Mouse (Mus musculus) cerebral cortex, adult 2 months (tissue): ENCODE data around the gene Pf4.

Source experiments
- WGBS: fragments of 180-500 bp; shearing (Covaris S2); methylation state at CpG from one replicate; pipeline ENCODE4 v1.1.7; 2018; 5-methylcytosine and 5-hydroxymethylcytosine counted together

Pf4 gene

DNA sequence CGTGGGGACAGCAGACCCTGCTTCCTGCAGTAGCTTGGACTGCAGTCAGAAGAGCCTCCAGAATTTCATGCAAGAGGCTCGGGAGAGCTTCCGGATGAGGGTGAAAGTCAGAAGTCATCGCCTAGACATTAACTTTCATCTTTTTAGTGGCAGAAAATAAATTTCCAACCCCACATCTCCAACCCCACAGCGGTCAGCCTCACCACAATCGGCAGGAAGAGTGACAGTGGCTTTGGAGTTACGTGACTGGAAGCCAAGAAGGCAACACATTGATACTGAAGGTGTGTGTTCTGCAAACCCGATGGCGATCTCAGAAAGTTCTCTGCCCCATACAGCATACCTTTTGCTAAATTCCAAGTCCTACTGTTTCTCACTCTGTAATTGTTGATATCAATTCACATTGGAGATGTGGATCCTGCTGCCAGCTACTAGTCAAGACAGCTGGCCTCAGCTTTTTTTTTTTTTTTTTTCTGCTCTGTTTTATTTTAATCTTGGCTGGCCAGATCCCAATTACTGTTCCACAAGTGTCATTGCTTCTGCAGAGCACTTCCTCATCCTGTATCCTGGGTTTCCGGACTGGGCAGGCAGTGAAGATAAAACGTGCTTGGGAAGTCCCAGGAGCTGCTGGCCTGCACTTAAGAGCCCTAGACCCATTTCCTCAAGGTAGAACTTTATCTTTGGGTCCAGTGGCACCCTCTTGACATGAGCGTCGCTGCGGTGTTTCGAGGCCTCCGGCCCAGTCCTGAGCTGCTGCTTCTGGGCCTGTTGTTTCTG lies at the start of gene Pf4:
TSS of gene Pf4 (plus strand) at position 556 of the 774 bp plus-strand sequence.
- 75% methylated on average over 16 of the region's 16 CpGs for WGBS

DNA sequence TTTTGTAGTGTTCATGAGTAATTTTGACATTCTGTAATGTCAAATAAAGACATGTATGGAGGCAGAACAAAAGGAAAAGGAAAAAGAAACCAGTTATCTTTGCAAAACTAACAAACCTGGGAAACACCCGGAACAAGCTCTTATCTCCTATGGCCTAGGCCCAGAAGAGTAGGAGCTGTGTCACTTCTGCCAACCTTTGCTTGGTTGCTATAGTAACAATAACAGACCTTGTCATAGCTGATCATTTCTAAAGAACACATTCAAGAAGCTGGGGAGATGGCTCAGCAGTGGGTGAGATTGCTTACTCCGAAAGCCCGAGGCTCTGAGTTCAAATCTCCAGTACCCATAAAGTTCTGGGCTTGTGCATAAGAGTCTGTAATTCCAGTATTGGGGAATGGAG lies 49.6 kb upstream of the Pf4 start:
- WGBS: 91% methylated on average over 3 of the region's 3 CpGs

DNA sequence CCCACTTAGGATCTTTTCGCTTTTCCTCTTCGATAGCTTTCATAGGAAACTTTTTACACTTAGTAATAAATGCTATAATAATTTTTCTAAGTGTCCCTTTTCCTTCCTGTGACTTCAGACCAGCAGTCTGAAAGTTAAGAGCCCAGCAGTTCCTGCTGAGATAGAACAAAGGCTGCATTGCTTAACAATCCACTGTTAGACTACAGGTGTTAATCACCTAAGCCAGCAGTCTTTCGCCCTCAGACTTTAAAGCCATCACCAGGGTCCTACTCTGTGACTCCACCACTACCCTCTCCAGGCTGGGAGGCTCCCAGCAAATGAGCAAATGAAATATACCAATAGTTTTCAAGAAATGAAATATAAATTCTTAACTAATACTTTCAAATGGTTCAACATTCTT lies 44.0 kb upstream of the Pf4 start:
- WGBS: 83% methylated on average over 3 of the region's 3 CpGs

DNA sequence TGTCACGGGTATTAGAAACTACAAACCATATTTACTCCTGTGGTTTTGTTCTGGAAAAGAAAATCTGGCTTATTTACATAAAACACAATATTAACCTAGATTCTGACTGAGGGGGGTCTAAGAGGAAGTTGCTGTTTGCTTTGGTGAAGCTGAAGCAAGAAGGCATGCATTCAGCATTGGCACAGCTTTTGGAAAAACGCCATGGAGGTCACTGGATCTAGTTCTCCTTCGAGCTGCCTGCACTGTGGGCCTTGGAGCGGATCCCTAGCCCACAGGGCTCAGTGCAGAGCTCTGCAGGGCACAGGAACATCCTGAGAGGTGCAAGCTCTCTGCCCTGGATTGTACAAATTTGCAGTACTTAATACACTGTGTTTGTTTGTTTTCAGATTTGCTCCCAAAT lies 40.8 kb upstream of the Pf4 start:
- WGBS: 59% methylated on average over 4 of the region's 4 CpGs

DNA sequence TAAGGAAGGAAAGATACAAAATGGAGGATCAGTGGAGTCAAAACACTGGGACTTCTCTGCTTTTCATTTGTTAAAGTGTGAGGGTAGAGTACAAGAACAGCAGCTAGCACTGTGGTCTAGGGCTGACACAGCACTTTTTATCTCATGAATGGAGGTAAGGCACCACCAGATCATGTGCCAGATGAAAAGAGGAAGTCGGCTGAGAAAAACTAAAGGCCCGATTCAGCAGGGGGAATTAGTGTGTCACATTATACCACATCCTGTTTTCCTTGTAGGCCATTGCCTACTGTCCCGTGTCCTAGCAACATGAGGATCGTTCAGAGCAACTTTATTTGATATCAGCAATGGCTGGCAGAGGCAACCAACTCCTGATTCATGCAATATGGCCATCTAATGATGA lies 30.2 kb upstream of the Pf4 start:
- WGBS: 60% methylated on average over 4 of the region's 4 CpGs

DNA sequence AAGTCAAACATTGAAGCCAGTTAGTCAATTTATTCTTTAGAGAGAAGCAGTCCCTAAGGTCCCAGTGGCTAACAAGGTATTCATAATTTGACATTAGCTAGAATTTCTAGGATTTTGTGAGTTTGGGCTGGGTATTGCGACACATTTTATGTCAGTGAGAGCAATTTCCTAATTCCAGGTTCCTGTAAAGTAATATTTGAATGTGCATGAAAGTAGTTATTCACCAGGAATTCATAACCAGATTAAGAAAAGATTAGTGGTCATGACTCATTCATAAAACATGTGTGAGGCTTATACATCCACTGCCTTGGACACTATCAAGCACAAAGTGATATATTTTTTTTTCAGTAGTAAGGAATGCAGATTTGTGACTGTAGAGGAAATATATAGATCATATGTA lies 18.3 kb upstream of the Pf4 start:
- 96% methylated on average over 1 of the region's 1 CpGs for WGBS

DNA sequence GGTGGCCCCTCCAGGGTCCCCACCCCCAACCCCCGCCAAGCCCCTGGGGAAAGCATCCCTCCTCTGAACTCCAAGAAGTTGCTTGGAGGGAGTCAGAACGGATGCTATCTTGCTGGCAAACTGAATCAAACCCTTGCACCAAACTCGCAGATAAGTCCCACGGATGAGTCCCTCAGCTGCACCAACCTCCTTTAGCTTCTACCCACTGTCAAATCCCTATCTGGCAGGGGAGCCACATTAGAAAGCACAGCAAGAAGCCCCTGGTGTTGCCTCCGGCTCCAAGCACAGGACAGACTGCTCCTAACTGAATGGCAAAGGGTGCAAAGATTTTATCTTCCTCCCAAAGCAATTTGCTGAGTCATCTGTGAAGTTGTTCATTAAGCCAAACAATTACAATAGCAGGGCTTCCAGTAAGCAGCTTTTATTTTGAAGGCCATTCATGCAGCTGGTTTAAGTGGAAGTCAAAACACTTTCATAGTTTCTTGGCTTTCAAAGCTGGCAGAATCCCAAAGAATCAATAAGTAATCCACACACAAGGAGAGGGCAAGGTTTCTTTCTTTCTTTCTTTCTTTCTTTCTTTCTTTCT lies 14.1 kb upstream of the Pf4 start:
- 60% methylated on average over 5 of the region's 5 CpGs for WGBS

DNA sequence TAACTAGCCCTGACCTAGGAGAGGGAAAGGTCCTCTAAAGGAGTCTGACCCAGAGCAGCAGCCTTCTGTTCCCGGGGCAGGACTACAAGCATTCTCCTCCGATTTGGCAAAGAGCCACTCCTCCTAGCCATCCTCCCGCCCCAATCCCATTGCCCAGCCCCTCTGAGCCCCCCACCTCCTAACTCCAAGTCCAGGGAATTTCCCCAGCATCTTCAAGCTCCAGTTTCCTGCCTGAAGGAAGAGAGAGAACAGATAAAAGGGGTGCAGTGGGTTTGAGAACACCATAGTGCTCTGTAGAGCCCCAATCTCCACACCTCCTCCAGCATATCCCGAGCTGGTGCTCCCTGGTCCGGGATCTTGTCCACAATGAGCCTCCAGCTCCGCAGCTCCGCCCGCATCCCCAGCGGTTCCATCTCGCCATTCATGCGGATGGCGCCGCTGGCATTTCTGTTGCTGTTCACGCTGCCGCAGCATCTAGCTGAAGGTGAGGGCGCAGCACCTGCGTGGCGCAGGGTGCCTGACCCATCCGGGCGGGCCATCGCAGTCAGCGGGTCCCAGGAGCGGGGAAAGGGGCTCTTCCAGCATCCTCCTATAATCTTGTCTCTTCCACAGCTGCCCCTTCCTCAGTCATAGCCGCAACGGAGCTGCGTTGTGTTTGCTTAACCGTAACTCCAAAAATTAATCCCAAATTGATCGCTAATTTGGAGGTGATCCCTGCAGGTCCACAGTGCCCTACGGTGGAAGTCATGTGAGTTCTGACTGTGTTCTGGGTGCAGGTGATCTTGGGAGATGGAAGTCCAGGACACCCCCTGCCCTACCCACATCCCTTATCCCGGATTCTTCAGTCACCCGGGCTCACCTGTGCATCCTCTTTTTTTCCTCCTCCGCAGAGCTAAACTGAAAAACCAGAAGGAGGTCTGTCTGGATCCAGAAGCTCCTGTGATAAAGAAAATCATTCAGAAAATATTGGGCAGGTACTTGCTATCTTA lies 12.9 kb upstream of the Pf4 start, which contains the start of gene Cxcl5:
TSS of gene Cxcl5 (plus strand) at position 284 of the 989 bp plus-strand sequence.
- WGBS: 2% methylated on average over 32 of the region's 32 CpGs

DNA sequence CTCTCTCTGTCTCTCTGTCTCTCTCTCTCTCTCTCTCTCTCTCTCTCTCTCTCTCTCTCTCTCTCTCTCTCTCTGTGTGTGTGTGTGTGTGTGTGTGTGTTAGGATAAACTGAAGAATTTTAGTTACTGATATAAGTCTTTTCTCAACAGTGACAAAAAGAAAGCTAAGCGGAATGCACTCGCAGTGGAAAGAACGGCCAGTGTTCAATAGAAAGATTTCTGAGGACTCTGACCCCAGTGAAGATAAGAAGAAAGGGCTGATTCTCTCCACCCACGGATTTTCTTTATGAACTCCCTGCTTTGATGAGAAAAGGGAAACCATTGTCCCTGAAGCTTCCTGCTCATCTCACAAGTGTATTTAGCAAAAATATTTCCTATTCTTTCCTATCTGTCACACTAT lies 11.9 kb upstream of the Pf4 start:
- 44% methylated on average over 4 of the region's 4 CpGs for WGBS

DNA sequence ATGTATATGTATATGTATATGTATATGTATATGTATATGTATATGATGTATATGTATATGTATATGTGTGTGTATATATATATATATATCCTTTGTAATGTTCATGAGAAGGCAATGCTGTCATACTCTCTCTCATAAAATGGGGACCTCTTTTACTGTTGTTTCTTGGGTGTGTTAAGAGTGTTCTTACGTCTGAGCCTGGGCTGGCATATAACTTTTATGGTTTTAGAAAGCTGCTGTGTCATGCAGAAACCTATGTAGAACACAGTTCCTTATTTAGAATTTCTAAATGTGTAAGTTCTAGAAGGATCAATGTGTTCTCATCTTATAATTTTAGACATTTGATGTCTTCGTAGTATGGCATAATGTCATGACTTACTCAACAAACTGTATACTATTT lies 11.4 kb upstream of the Pf4 start:
- 75% methylated on average over 2 of the region's 2 CpGs for WGBS

DNA sequence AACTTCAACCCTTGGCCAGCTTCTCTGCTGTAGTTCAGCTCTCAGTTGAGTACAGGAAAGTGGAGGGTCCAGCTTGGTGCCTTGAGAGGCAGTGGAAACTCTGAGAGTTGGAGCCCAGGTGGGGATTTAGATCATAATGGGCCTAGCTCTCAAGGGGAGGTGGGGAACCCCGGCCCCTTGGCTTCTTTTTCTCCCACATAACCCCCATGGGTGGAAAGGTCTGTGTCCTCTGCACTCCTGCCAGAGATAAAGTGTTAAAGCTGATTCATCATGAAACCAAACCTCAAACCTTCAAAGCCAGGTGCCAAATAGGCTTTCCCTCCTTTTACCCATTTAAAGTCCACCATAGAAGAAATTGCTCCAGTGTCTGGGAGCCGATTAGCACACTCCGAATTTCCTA lies 10.4 kb upstream of the Pf4 start:
- 87% methylated on average over 3 of the region's 3 CpGs for WGBS

DNA sequence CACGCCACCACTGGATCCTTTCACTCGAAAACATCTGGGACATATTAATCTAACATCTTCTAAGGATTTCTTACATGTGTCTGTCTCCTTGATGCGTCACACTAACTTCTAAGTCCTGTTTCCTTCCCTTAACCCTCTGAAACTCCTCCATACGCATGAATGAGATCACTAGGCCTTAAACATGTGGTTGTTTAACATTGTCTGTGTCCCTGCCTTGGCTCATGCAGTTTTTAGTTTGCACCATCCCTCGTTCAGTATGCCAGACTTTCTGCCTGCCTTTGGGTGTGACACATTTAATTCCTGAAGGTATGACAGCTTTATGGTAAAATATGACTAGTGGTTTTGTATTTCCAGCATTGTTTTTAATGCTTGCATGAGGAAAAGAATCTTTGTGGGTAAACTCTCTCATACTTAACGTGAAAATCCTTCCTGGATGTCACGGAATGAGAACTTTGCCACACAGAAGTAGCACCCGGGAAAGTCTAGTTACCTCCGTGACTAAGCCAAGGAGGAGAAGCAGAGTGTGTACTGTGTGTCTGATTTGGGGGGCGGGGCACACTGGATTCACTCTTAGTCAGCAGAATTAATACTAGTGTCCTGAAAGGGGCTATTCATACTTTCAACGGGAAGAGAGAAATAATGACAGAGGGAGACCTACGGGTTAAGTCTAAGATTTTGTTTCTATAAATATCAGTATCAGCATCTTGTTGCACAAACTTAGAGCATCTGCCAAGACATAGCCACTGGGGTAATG lies 8.1 kb upstream of the Pf4 start:
- 85% methylated on average over 12 of the region's 12 CpGs for WGBS

DNA sequence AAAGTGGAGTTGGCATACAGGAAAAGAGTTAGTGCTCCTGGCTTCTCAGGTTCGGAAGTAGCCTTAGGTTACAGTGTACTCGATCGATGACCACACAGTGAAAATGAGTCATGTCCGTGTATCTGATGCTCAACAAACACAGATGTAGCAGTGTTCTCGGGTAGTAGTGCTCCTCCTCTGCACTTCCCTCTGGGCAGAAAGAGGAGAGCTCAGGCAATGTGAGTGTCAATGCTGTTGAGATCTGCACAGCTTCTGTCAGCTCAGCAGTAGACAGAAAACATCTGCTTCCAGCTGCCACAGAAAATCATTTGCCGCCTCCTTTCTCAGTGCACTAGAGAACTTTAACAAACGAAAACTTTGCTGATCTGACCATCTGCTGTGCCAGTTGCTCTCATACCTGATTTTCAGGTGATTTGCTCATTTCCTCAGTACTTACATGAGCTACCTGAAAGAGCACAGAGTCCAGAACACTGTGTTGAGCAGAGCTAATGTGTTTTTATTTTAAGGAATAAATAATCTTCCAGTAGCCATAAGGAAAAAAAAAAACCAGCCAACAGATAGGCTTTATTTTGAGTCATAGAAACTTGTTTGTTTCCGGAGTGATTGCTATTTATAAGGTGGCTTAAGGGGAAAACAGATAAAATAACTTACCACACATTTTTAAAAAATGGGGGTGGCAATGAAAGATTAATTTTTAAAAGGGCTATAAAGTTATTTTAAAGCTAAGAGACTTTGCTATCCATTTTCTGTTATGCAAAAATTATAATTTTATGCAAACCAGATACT lies 6.2 kb upstream of the Pf4 start:
- 82% methylated on average over 8 of the region's 8 CpGs for WGBS

DNA sequence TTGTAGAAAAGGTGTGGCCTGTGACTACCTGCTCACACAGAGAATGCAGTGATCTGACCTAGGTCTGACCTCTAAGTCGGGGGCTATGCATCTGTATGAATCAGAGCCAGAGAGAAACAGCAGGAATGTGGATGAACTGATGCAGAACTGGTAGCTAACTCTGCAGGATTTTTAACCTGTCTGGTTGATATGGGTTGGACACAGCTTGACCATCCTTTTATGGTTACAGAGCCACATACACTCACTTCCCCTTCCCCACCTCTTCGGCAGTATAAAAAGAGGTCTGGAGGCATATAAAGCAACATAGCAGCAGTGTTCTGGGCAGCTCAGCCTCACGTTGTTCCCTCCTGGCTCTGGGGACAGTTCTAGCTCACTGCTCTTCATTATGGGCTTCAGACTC lies 4.0 kb upstream of the Pf4 start, which contains the start of gene Ppbp:
TSS of gene Ppbp (plus strand) at position 301 of the 400 bp plus-strand sequence.
- 73% methylated on average over 3 of the region's 3 CpGs for WGBS

DNA sequence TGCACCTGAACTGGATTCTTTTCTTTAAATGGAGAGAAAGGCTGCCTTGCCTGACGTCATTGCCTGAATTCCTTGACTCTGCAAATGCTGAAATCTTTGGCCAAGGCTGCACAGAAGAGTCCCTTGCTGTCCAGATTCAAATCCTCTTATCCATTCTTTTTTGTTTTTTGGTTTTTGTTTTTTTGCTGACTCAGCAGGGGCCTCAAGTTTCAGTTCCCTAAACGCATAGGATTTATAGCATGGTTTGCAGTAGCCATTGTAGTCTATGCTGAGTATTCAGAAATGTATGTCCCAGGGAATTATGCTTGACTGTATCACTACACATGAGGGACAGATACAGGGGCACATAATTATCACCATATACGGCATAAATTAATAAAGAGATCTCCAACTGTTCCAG lies 866 bp upstream of the Pf4 start:
- WGBS: 86% methylated on average over 3 of the region's 3 CpGs

DNA sequence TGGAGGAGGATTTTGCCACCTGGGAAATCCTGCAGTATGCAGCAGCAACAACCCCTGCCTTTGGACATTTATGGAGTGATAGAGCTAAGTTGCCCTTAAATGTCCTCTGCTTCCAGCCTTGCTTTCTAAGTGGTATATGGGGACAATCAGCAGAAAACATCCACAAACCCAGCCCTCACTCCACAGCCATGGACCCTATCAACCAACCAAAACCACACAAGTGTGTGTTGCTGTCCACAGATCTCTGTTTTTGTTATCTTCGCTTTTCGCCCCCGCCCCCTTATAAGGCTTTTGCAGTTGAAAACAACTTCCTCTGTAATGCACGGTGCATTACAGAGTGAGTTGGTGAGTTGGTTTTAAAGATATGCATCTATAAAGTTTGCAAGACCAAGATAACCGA lies 3.3 kb downstream of the Pf4 start:
- WGBS: 90% methylated on average over 5 of the region's 5 CpGs

DNA sequence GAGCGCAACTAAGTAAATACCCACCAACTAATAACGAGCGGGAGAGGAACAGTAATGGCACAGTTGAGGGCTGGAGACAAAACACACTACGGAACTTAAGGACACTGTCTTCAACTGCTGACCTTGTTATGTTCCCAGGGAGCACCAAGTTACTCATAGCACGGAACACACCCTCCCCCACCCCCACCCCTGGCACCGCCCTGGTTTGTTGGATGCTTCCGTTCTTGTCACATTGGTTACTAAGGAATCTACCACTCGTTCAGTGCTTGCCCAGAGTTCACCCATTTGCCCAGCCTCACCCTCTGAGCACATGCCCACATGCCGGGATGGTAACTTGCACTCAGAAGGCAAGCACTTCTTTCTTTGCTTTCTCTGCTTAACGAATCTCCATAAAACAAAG lies 5.4 kb downstream of the Pf4 start:
- WGBS: 68% methylated on average over 10 of the region's 10 CpGs

DNA sequence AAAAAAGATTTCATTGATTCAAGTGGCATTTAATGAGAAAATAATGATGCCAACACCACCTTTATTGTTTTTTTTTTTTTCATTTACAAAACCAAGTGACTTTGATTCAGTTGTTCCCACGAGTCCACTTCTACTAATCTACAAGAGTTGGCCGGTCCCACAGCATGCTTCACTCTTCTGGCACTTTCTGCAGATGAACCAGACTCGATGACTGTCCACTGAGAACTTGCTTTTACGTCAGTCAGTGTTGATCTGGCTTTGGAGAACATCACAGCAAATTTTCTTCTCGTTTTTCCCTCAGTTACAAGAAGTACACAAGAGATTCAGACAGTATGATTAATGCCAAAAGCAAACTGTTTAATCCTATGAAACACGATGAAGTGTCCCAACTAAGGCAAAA lies 6.6 kb downstream of the Pf4 start:
- 81% methylated on average over 6 of the region's 6 CpGs for WGBS

DNA sequence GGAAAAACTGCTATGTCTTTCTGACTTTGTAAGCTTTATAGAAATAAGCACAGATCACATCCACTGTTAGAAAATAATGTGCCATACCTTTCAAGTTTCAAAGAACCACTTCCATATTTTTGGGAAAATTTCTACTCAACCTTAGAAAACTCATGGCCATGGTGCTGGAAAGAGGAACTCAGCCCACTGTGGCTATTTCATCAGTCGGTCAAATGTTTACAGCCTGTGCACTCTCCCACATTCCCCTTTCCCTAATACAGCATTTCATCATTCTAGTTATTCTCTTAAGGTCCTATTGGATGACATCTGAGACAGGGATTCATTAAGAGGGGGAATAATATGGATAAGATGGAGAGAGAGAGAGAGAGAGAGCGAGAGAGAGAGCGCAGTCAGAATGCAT lies 11.5 kb downstream of the Pf4 start:
- WGBS: 93% methylated on average over 3 of the region's 3 CpGs

DNA sequence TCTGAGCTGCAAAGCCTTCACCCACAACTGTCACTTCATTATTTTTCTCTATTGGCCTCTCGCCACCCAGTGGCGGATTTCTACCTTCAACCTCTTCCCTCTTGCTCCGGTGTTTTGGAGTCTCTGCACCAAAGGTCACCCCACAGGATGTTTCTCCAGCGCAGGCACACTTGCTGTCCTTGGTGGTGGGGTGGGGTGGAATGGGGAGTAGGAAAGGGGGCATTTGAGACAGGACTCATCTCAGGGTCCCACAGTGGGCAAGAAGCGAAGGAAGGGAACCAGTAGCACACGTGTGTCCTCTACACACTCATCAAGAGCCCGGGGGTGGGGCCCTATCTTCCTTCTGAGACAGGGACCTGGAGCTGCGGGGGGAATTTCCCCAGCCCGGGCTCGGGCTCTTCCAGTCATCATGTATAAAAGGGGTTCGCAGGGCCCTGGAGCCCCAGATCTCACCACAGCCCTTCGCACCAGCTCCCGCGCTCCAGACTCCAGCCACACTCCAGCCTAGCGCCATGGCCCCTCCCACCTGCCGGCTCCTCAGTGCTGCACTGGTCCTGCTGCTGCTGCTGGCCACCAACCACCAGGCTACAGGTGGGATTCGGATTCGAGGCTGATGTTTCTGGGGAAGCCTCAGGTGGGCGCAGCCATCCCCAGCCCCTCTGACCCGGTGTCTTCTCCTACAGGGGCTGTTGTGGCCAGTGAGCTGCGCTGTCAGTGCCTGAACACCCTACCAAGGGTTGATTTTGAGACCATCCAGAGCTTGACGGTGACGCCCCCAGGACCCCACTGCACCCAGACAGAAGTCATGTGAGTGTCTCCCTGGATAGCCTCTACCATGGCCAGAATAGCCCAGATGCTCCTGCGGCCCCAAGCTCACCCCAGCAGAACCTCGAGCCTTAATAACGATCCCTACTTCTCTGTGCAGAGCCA lies 13.7 kb downstream of the Pf4 start, which contains the start of gene Cxcl3:
TSS of gene Cxcl3 (plus strand) at position 445 of the 930 bp plus-strand sequence.
- WGBS: 24% methylated on average over 26 of the region's 26 CpGs
